In genomic region chr9:14158096-14158837, GRCm38 (mm10) we compare ENCODE assay signal across 12 mouse cellular contexts.
DNase-seq lines count a peak whose midpoint lies in the region; ATAC-seq and TF ChIP-seq lines count a peak whose summit lies in the region.
"Had no signal": no experiment of that assay in that cellular context is flagged by ENCODE, and none has a peak within 500 bp of the region (broad histone marks: within the 10 kb centered on the region; RNA-seq: fewer than 3 reads in every experiment).

No protein-coding gene starts in this region.

- no peaks in the 10 kb centered on the region; the same call in 1 of the 2 replicates for H3K9me3 ChIP-seq in embryonic facial prominence, embryonic 12.5 days
- no peaks in the 10 kb centered on the region for H3K9me3 ChIP-seq in stomach, embryonic 15.5 days
- H3K9me3 ChIP-seq in forebrain, postnatal 0 days (ENCODE audit: low read length), result 0 out of 2 replicates have a peak, but pooled peaks cover 4% of the 10 kb centered on the region

- H3K27ac ChIP-seq in liver, adult 2 months (replicated peaks; ENCODE audit: insufficient read depth, low read depth, low read length), result no peak overlapping the region
- H3K27ac ChIP-seq in embryonic facial prominence, embryonic 12.5 days, result peak overlapping the region; percentile 26
- peak overlapping the region; percentile 40 for H3K27ac ChIP-seq in stomach, embryonic 15.5 days
- no peak overlapping the region for H3K27ac ChIP-seq in forebrain, postnatal 0 days (ENCODE audit: low read depth, low read length)
- H3K27ac ChIP-seq: macrophage had no signal

- no peak overlapping the region for H3K4me2 ChIP-seq in embryonic facial prominence, embryonic 12.5 days (replicated peaks)
- H3K4me2 ChIP-seq in stomach, embryonic 15.5 days, result no peak overlapping the region
- H3K4me2 ChIP-seq in forebrain, postnatal 0 days (ENCODE audit: low read depth), result no peak overlapping the region

- 68% methylated on average over 9 of the region's 9 CpGs for WGBS in liver, adult 2 months
- whole genome bisulfite sequencing in embryonic facial prominence, embryonic 12.5 days, result 17% methylated on average over 9 of the region's 9 CpGs
- WGBS in stomach, embryonic 15.5 days, result 41% methylated on average over 9 of the region's 9 CpGs
- 36% methylated on average over 9 of the region's 9 CpGs for WGBS in forebrain, postnatal 0 days

- no peak overlapping the region for H3K9ac ChIP-seq in liver, adult 2 months (ENCODE audit: low read depth, low read length)
- H3K9ac ChIP-seq in embryonic facial prominence, embryonic 12.5 days, result no peak overlapping the region
- no peak overlapping the region for H3K9ac ChIP-seq in stomach, embryonic 15.5 days
- H3K9ac ChIP-seq in forebrain, postnatal 0 days, result no peak overlapping the region

- H3K4me1 ChIP-seq in liver, adult 2 months (ENCODE audit: control insufficient read depth, insufficient read depth, low read length), result no peaks in the 10 kb centered on the region
- H3K4me1 ChIP-seq in embryonic facial prominence, embryonic 12.5 days, result peaks cover 15% of the 10 kb centered on the region
- H3K4me1 ChIP-seq in stomach, embryonic 15.5 days, result peaks cover 17% of the 10 kb centered on the region; the same call in 1 of the 2 replicates
- no peaks in the 10 kb centered on the region for H3K4me1 ChIP-seq in forebrain, postnatal 0 days (ENCODE audit: insufficient read depth)

- no peak for TF ChIP-seq CTCF in liver, adult 2 months (IDR thresholded peaks at IDR 0.05; ENCODE audit: low read depth, low read length)
- TF ChIP-seq CTCF in forebrain, postnatal 0 days (IDR thresholded peaks at IDR 0.05; ENCODE audit: low read depth), result no peak

- no peak overlapping the region for H3K4me3 ChIP-seq in liver, adult 2 months (ENCODE audit: insufficient read depth, low read depth, low read length)
- no peak overlapping the region for H3K4me3 ChIP-seq in embryonic facial prominence, embryonic 12.5 days
- no peak overlapping the region for H3K4me3 ChIP-seq in stomach, embryonic 15.5 days (replicated peaks)
- H3K4me3 ChIP-seq in forebrain, postnatal 0 days (ENCODE audit: low read depth, low read length), result no peak overlapping the region

- H3K27me3 ChIP-seq in liver, adult 2 months (ENCODE audit: control insufficient read depth, insufficient read depth, low read length), result no peaks in the 10 kb centered on the region
- no peaks in the 10 kb centered on the region for H3K27me3 ChIP-seq in embryonic facial prominence, embryonic 12.5 days
- no peaks in the 10 kb centered on the region for H3K27me3 ChIP-seq in stomach, embryonic 15.5 days (replicated peaks)
- no peaks in the 10 kb centered on the region for H3K27me3 ChIP-seq in forebrain, postnatal 0 days (ENCODE audit: insufficient read depth, low read length)

- peak; percentile 12 for DNase-seq in liver, adult 2 months (ENCODE audit: extremely low read depth, low read depth, low spot score)
- no peak for DNase-seq in liver
- peak; percentile 82 for DNase-seq in kidney, adult 9 months
- DNase-seq in forebrain, postnatal 0 days, result no peak
- DNase-seq in adipocyte (ENCODE audit: low spot score), result no peak
- DNase-seq in thymus, postnatal 36 days, result no peak
- DNase-seq: heart, postnatal 36 days; left cerebral cortex, postnatal 4 days; retina, postnatal 1 day had no signal

- peak; percentile 86 for ATAC-seq in embryonic facial prominence, embryonic 12.5 days (ENCODE audit: insufficient number of reproducible peaks, insufficient read depth, low FRiP score, low TSS enrichment)
- no peak for ATAC-seq in stomach, embryonic 15.5 days (ENCODE audit: insufficient read depth, low FRiP score, low read depth)
- no peak for ATAC-seq in forebrain, postnatal 0 days

- no peaks in the 10 kb centered on the region for H3K79me2 ChIP-seq in liver, adult 2 months (ENCODE audit: control insufficient read depth, insufficient read depth, low read length)

- H3K36me3 ChIP-seq in liver, adult 2 months (ENCODE audit: control insufficient read depth, insufficient read depth, low read length), result no peaks in the 10 kb centered on the region
- no peaks in the 10 kb centered on the region for H3K36me3 ChIP-seq in embryonic facial prominence, embryonic 12.5 days
- H3K36me3 ChIP-seq in stomach, embryonic 15.5 days, result no peaks in the 10 kb centered on the region
- H3K36me3 ChIP-seq in forebrain, postnatal 0 days (ENCODE audit: insufficient read depth), result no peaks in the 10 kb centered on the region

- no peak for TF ChIP-seq POLR2A in liver, adult 2 months (IDR thresholded peaks at IDR 0.05; ENCODE audit: extremely low read depth, insufficient read depth, low read length)

Comparison
In these comparisons a context has a peak if more than half of its experiments do, and no peak if none do; other contexts are left out.
1. DNase-seq: peak in liver, adult 2 months (single experiment) and kidney, adult 9 months (single experiment); none in liver (single experiment), forebrain, postnatal 0 days (single experiment), adipocyte (single experiment) and thymus, postnatal 36 days (0 of 2).
2. H3K27ac ChIP-seq: peak in embryonic facial prominence, embryonic 12.5 days (single experiment) and stomach, embryonic 15.5 days (single experiment); none in liver, adult 2 months (single experiment) and forebrain, postnatal 0 days (single experiment).